ENCODE assay signal across 14 mouse cellular contexts in the genomic region with DNA sequence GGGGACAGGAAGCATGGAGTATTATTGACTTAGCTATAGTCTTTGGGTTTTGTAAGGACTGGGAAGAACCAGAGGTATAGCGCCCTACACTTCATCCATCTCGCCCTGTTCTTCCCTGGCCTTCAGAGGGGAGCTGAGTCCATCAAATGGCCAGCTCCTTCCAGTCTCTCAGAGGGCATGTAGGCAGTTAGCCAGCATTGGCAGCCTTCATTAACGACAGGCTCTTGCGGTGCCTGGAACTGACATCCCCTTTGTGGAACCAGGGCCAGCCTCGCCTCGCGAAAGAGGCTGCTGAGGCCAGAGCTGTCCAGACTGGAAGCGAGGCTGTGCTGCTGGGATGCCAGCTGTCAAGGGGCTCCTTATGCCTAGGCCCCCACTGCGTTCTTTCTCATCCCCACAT. TPM values are rescaled to one million over a fixed set of nuclear protein-coding genes. Genes with fewer than 3 reads are reported as not detected.
DNase-seq lines count a peak whose midpoint lies in the region; ATAC-seq and TF ChIP-seq lines count a peak whose summit lies in the region.
"Had no signal": no experiment of that assay in that cellular context is flagged by ENCODE, and none has a peak within 500 bp of the region (broad histone marks: within the 10 kb centered on the region; RNA-seq: fewer than 3 reads in every experiment).

No protein-coding gene starts in this region.

- H3K4me3 ChIP-seq in hindbrain, postnatal 0 days (ENCODE audit: low read length): no peak overlapping the region
- no peak overlapping the region for H3K4me3 ChIP-seq in hindbrain, embryonic 13.5 days
- H3K4me3 ChIP-seq in cortical plate, adult 2 months (ENCODE audit: insufficient read depth, low read length): peak overlapping the region; percentile 56
- H3K4me3 ChIP-seq in forebrain, embryonic 16.5 days (replicated peaks; ENCODE audit: low read length): no peak overlapping the region

- H3K4me1 ChIP-seq in hindbrain, postnatal 0 days (ENCODE audit: insufficient read depth, low read length): no peaks in the 10 kb centered on the region
- H3K4me1 ChIP-seq in hindbrain, embryonic 13.5 days (replicated peaks): peaks cover 16% of the 10 kb centered on the region
- H3K4me1 ChIP-seq in cortical plate, adult 2 months (ENCODE audit: control insufficient read depth, insufficient read depth, low read length): peaks cover 3% of the 10 kb centered on the region
- peaks cover 16% of the 10 kb centered on the region for H3K4me1 ChIP-seq in forebrain, embryonic 16.5 days (replicated peaks; ENCODE audit: control insufficient read depth, insufficient read depth, low read length)

- peak; percentile 74 for DNase-seq in hindbrain, postnatal 0 days (ENCODE audit: low spot score)
- peak; percentile 73 for DNase-seq in cerebellum, adult 11 months
- peak; percentile 88 for DNase-seq in left cerebral cortex, postnatal 4 days
- DNase-seq in adrenal gland, postnatal 14 days: no peak
- no peak for DNase-seq in retina, postnatal 1 day
- DNase-seq: adrenal gland, adult 2 months; lung, adult 2 months had no signal

- H3K27ac ChIP-seq in hindbrain, postnatal 0 days: peak overlapping the region; percentile 72; the same call in 1 of the 2 replicates
- H3K27ac ChIP-seq in hindbrain, embryonic 13.5 days: no peak overlapping the region
- peak overlapping the region; percentile 98 for H3K27ac ChIP-seq in cortical plate, adult 2 months (ENCODE audit: insufficient read depth, low read length)
- H3K27ac ChIP-seq in forebrain, embryonic 16.5 days (ENCODE audit: low read length): no peak overlapping the region

- H3K9me3 ChIP-seq in hindbrain, postnatal 0 days (ENCODE audit: low read length): no peaks in the 10 kb centered on the region
- H3K9me3 ChIP-seq in hindbrain, embryonic 13.5 days: no peaks in the 10 kb centered on the region
- no peaks in the 10 kb centered on the region for H3K9me3 ChIP-seq in forebrain, embryonic 16.5 days (ENCODE audit: control insufficient read depth, low read length)

- peak; percentile 72 for TF ChIP-seq POLR2A in cortical plate, adult 2 months (IDR thresholded peaks at IDR 0.05; ENCODE audit: extremely low read depth, insufficient read depth, low read length)

- WGBS in hindbrain, postnatal 0 days: 41% methylated on average over 9 of the region's 9 CpGs
- WGBS in hindbrain, embryonic 13.5 days: 61% methylated on average over 9 of the region's 9 CpGs
- 56% methylated on average over 9 of the region's 9 CpGs for WGBS in forebrain, embryonic 16.5 days

- H3K36me3 ChIP-seq in hindbrain, postnatal 0 days (ENCODE audit: insufficient read depth, low read length): peaks cover 16% of the 10 kb centered on the region
- peaks cover 15% of the 10 kb centered on the region for H3K36me3 ChIP-seq in hindbrain, embryonic 13.5 days
- peaks cover 5% of the 10 kb centered on the region; the same call in 1 of the 2 replicates for H3K36me3 ChIP-seq in forebrain, embryonic 16.5 days (ENCODE audit: control insufficient read depth, insufficient read depth)

- H3K27me3 ChIP-seq in hindbrain, postnatal 0 days (ENCODE audit: insufficient read depth, low read length): no peaks in the 10 kb centered on the region
- H3K27me3 ChIP-seq in hindbrain, embryonic 13.5 days: peaks cover 47% of the 10 kb centered on the region
- peaks cover 2% of the 10 kb centered on the region; the same call in 1 of the 2 replicates for H3K27me3 ChIP-seq in forebrain, embryonic 16.5 days (replicated peaks; ENCODE audit: control insufficient read depth, insufficient read depth, low read length)

- ATAC-seq in hindbrain, postnatal 0 days: peak; percentile 62
- no peak for ATAC-seq in hindbrain, embryonic 13.5 days (ENCODE audit: low FRiP score)
- no peak for ATAC-seq in forebrain, embryonic 16.5 days

- TF ChIP-seq CTCF in hindbrain, postnatal 0 days (IDR thresholded peaks at IDR 0.05; ENCODE audit: low read depth): no peak
- TF ChIP-seq CTCF in cortical plate, adult 2 months (IDR thresholded peaks at IDR 0.05; ENCODE audit: extremely low read depth, insufficient read depth, low read length): no peak

- peak overlapping the region; percentile 98 for H3K4me2 ChIP-seq in hindbrain, postnatal 0 days (ENCODE audit: low read depth, low read length)
- H3K4me2 ChIP-seq in hindbrain, embryonic 13.5 days: no peak overlapping the region
- H3K4me2 ChIP-seq in forebrain, embryonic 16.5 days (ENCODE audit: low read length): no peak overlapping the region

- no peak overlapping the region for H3K9ac ChIP-seq in hindbrain, postnatal 0 days (replicated peaks; ENCODE audit: low read length)
- H3K9ac ChIP-seq in hindbrain, embryonic 13.5 days: no peak overlapping the region
- H3K9ac ChIP-seq in forebrain, embryonic 16.5 days (replicated peaks; ENCODE audit: low read depth, low read length): no peak overlapping the region

- intact Hi-C loops in left cerebral cortex, postnatal 4 days (cut with DNase I): no loop called here

RNA-seq across cellular contexts. Expression of gene Dbndd2, which starts 1.9 kb away (rescaled TPM):
- total RNA-seq in hindbrain, postnatal 0 days (2014; rRNA removed): 29.5 and 30.9 TPM in 2 replicates
- polyA plus RNA-seq in hindbrain, postnatal 0 days (2015; fragmentation: Nextera tagmentation; extraction: Ambion mirVana): 37.2 and 38.0 TPM in 2 replicates
- polyA plus RNA-seq in hindbrain, embryonic 13.5 days (2015; fragmentation: Nextera tagmentation; extraction: Ambion mirVana): 12.0 and 13.8 TPM in 2 replicates
- 250 and 313 TPM in 2 replicates for polyA plus RNA-seq in cortical plate, adult 2 months (2012; rRNA removed)
- total RNA-seq in left cerebral cortex, postnatal 4 days (2021): 10 to 100 TPM; 32.6 to 33.5 TPM
- 10.0 and 13.8 TPM in 2 replicates for total RNA-seq in adrenal gland, postnatal 14 days (2021)
- polyA plus RNA-seq in forebrain, embryonic 16.5 days (2015; fragmentation: Nextera tagmentation; extraction: Ambion mirVana): 5.3 and 9.2 TPM in 2 replicates

RNA-seq across cellular contexts. Expression of gene Pigt, which starts 9.5 kb away (rescaled TPM):
- 118 and 134 TPM in 2 replicates for total RNA-seq in hindbrain, postnatal 0 days (2014; rRNA removed)
- 102 and 116 TPM in 2 replicates for polyA plus RNA-seq in hindbrain, postnatal 0 days (2015; fragmentation: Nextera tagmentation; extraction: Ambion mirVana)
- polyA plus RNA-seq in hindbrain, embryonic 13.5 days (2015; fragmentation: Nextera tagmentation; extraction: Ambion mirVana): 67.3 and 71.1 TPM in 2 replicates
- polyA plus RNA-seq in cortical plate, adult 2 months (2012; rRNA removed): 71.6 and 73.6 TPM in 2 replicates
- total RNA-seq in left cerebral cortex, postnatal 4 days (2021): 100 to 1,000 TPM; 109 to 113 TPM
- 85.2 and 89.0 TPM in 2 replicates for total RNA-seq in adrenal gland, postnatal 14 days (2021)
- 58.6 and 68.3 TPM in 2 replicates for polyA plus RNA-seq in forebrain, embryonic 16.5 days (2015; fragmentation: Nextera tagmentation; extraction: Ambion mirVana)

RNA-seq across cellular contexts. Expression of gene Trp53tg5, which starts 14.3 kb away (rescaled TPM):
- total RNA-seq in hindbrain, postnatal 0 days (2014; rRNA removed): not detected in 2 replicates
- polyA plus RNA-seq in hindbrain, postnatal 0 days (2015; fragmentation: Nextera tagmentation; extraction: Ambion mirVana): not detected in 2 replicates
- polyA plus RNA-seq in hindbrain, embryonic 13.5 days (2015; fragmentation: Nextera tagmentation; extraction: Ambion mirVana): 0.18 TPM in 1 of 2 replicates, not detected in the other
- polyA plus RNA-seq in cortical plate, adult 2 months (2012; rRNA removed): not detected in 2 replicates
- not detected for total RNA-seq in left cerebral cortex, postnatal 4 days (2021)
- not detected in 2 replicates for total RNA-seq in adrenal gland, postnatal 14 days (2021)
- not detected in 2 replicates for polyA plus RNA-seq in forebrain, embryonic 16.5 days (2015; fragmentation: Nextera tagmentation; extraction: Ambion mirVana)
- total RNA-seq: adrenal gland, adult 2 months had no signal
- polyA plus RNA-seq: adrenal gland, adult 2 months; embryonic facial prominence, embryonic 14.5 days; gonadal fat pad, adult 2 months; large intestine, adult 2 months; lung, adult 2 months; neural tube, embryonic 11.5 days had no signal

RNA-seq across cellular contexts. Expression of gene Gm20458, which starts 27.0 kb away (rescaled TPM):
- 34.4 and 36.9 TPM in 2 replicates for total RNA-seq in hindbrain, postnatal 0 days (2014; rRNA removed)
- polyA plus RNA-seq in hindbrain, postnatal 0 days (2015; fragmentation: Nextera tagmentation; extraction: Ambion mirVana): 9.6 and 10.8 TPM in 2 replicates
- polyA plus RNA-seq in hindbrain, embryonic 13.5 days (2015; fragmentation: Nextera tagmentation; extraction: Ambion mirVana): 5.0 and 5.9 TPM in 2 replicates
- polyA plus RNA-seq in cortical plate, adult 2 months (2012; rRNA removed): 7.4 and 9.5 TPM in 2 replicates
- total RNA-seq in left cerebral cortex, postnatal 4 days (2021): 1 to 10 TPM in 1 of 2 experiments, not detected in 1; 2.9 TPM
- total RNA-seq in adrenal gland, postnatal 14 days (2021): 0.82 and 5.9 TPM in 2 replicates
- 9.8 and 11.4 TPM in 2 replicates for polyA plus RNA-seq in forebrain, embryonic 16.5 days (2015; fragmentation: Nextera tagmentation; extraction: Ambion mirVana)

RNA-seq across cellular contexts. Expression of gene Sys1, which starts 31.0 kb away (rescaled TPM):
- 165 and 315 TPM in 2 replicates for total RNA-seq in hindbrain, postnatal 0 days (2014; rRNA removed)
- polyA plus RNA-seq in hindbrain, postnatal 0 days (2015; fragmentation: Nextera tagmentation; extraction: Ambion mirVana): 108 and 113 TPM in 2 replicates
- 84.3 and 85.3 TPM in 2 replicates for polyA plus RNA-seq in hindbrain, embryonic 13.5 days (2015; fragmentation: Nextera tagmentation; extraction: Ambion mirVana)
- 58.1 and 64.5 TPM in 2 replicates for polyA plus RNA-seq in cortical plate, adult 2 months (2012; rRNA removed)
- total RNA-seq in left cerebral cortex, postnatal 4 days (2021): 10 to 100 TPM; 42.5 to 45.8 TPM
- 31.2 and 34.2 TPM in 2 replicates for total RNA-seq in adrenal gland, postnatal 14 days (2021)
- polyA plus RNA-seq in forebrain, embryonic 16.5 days (2015; fragmentation: Nextera tagmentation; extraction: Ambion mirVana): 69.5 and 76.9 TPM in 2 replicates

Comparison
In these comparisons a context has a peak if more than half of its experiments do, and no peak if none do; other contexts are left out.
1. H3K27ac ChIP-seq: peak in hindbrain, postnatal 0 days (single experiment) and cortical plate, adult 2 months (single experiment); none in hindbrain, embryonic 13.5 days (single experiment) and forebrain, embryonic 16.5 days (single experiment).
2. DNase-seq: peak in hindbrain, postnatal 0 days (single experiment), cerebellum, adult 11 months (single experiment) and left cerebral cortex, postnatal 4 days (single experiment); none in adrenal gland, postnatal 14 days (single experiment) and retina, postnatal 1 day (single experiment).